Comparison of ENCODE assay signal across 8 mouse cellular contexts in genomic region chr2:170152856-170153255, GRCm38 (mm10). TPM values are rescaled to one million over a fixed set of nuclear protein-coding genes. Genes with fewer than 3 reads are reported as not detected.
DNase-seq lines count a peak whose midpoint lies in the region; ATAC-seq lines count a peak whose summit lies in the region.

No protein-coding gene starts in this region.

- H3K4me3 ChIP-seq in forebrain, embryonic 10.5 days = peak overlapping the region; percentile 48
- H3K4me3 ChIP-seq in forebrain, embryonic 13.5 days = no peak overlapping the region
- H3K4me3 ChIP-seq in neural tube, embryonic 12.5 days = no peak overlapping the region
- no peak overlapping the region for H3K4me3 ChIP-seq in neural tube, embryonic 15.5 days (replicated peaks)
- H3K4me3 ChIP-seq in intestine, embryonic 16.5 days (ENCODE audit: low read length) = peak overlapping the region; percentile 54
- H3K4me3 ChIP-seq in stomach, embryonic 15.5 days (replicated peaks) = peak overlapping the region; percentile 44; the same call in 1 of the 2 replicates

- no peak overlapping the region for H3K9ac ChIP-seq in forebrain, embryonic 13.5 days
- H3K9ac ChIP-seq in neural tube, embryonic 12.5 days = no peak overlapping the region
- H3K9ac ChIP-seq in neural tube, embryonic 15.5 days (replicated peaks) = no peak overlapping the region
- H3K9ac ChIP-seq in intestine, embryonic 16.5 days (ENCODE audit: low read depth, low read length) = peak overlapping the region; percentile 76; the same call in 1 of the 2 replicates
- no peak overlapping the region for H3K9ac ChIP-seq in stomach, embryonic 15.5 days

- no peak overlapping the region for H3K4me2 ChIP-seq in forebrain, embryonic 13.5 days
- peak overlapping the region; percentile 67 for H3K4me2 ChIP-seq in neural tube, embryonic 12.5 days (replicated peaks)
- no peak overlapping the region; the same call in 1 of the 2 replicates for H3K4me2 ChIP-seq in neural tube, embryonic 15.5 days
- peak overlapping the region; percentile 77 for H3K4me2 ChIP-seq in intestine, embryonic 16.5 days (ENCODE audit: low read depth, low read length)
- peak overlapping the region; percentile 66 for H3K4me2 ChIP-seq in stomach, embryonic 15.5 days

- intact Hi-C loops in left cerebral cortex, postnatal 36 days (cut with DNase I) = no loop called here

- no peak for ATAC-seq in forebrain, embryonic 13.5 days
- no peak for ATAC-seq in neural tube, embryonic 12.5 days (ENCODE audit: low FRiP score, low read depth)
- ATAC-seq in neural tube, embryonic 15.5 days (ENCODE audit: low FRiP score) = no peak
- peak; percentile 50 for ATAC-seq in intestine, embryonic 16.5 days
- peak; percentile 36 for ATAC-seq in stomach, embryonic 15.5 days (ENCODE audit: insufficient read depth, low FRiP score, low read depth)

- no peaks in the 10 kb centered on the region for H3K36me3 ChIP-seq in forebrain, embryonic 10.5 days (replicated peaks)
- no peaks in the 10 kb centered on the region for H3K36me3 ChIP-seq in forebrain, embryonic 13.5 days (ENCODE audit: poor library complexity, severe bottlenecking)
- H3K36me3 ChIP-seq in neural tube, embryonic 12.5 days = no peaks in the 10 kb centered on the region
- H3K36me3 ChIP-seq in neural tube, embryonic 15.5 days = no peaks in the 10 kb centered on the region
- H3K36me3 ChIP-seq in intestine, embryonic 16.5 days (ENCODE audit: control insufficient read depth, insufficient read depth, low read length) = no peaks in the 10 kb centered on the region
- no peaks in the 10 kb centered on the region for H3K36me3 ChIP-seq in stomach, embryonic 15.5 days

- peak overlapping the region; percentile 80; the same call in 1 of the 2 replicates for H3K27ac ChIP-seq in forebrain, embryonic 10.5 days
- H3K27ac ChIP-seq in forebrain, embryonic 13.5 days = no peak overlapping the region
- H3K27ac ChIP-seq in neural tube, embryonic 12.5 days = no peak overlapping the region
- no peak overlapping the region for H3K27ac ChIP-seq in neural tube, embryonic 15.5 days (replicated peaks)
- H3K27ac ChIP-seq in intestine, embryonic 16.5 days (ENCODE audit: low read length) = peak overlapping the region; percentile 70
- H3K27ac ChIP-seq in stomach, embryonic 15.5 days = peak overlapping the region; percentile 81

- peaks cover 35% of the 10 kb centered on the region for H3K4me1 ChIP-seq in forebrain, embryonic 10.5 days
- peaks cover 22% of the 10 kb centered on the region for H3K4me1 ChIP-seq in forebrain, embryonic 13.5 days
- H3K4me1 ChIP-seq in neural tube, embryonic 12.5 days = peaks cover 14% of the 10 kb centered on the region; the same call in 1 of the 2 replicates
- H3K4me1 ChIP-seq in neural tube, embryonic 15.5 days = peaks cover 21% of the 10 kb centered on the region
- H3K4me1 ChIP-seq in intestine, embryonic 16.5 days (ENCODE audit: control insufficient read depth, insufficient read depth, low read length) = peaks cover 22% of the 10 kb centered on the region
- H3K4me1 ChIP-seq in stomach, embryonic 15.5 days = peaks cover 26% of the 10 kb centered on the region

- no peak for DNase-seq in forebrain, embryonic 10.5 days (ENCODE audit: extremely low spot score, low spot score)
- DNase-seq in ovary, postnatal 10 days (ENCODE audit: low spot score) = no peak
- DNase-seq in left cerebral cortex, postnatal 36 days (ENCODE audit: low spot score in 2 of 2) = no peak

- H3K27me3 ChIP-seq in forebrain, embryonic 10.5 days (ENCODE audit: poor library complexity, severe bottlenecking) = peaks cover 32% of the 10 kb centered on the region
- H3K27me3 ChIP-seq in forebrain, embryonic 13.5 days = peaks cover 16% of the 10 kb centered on the region; the same call in 1 of the 2 replicates
- no peaks in the 10 kb centered on the region; the same call in 1 of the 2 replicates for H3K27me3 ChIP-seq in neural tube, embryonic 12.5 days (replicated peaks)
- H3K27me3 ChIP-seq in neural tube, embryonic 15.5 days (replicated peaks) = no peaks in the 10 kb centered on the region
- no peaks in the 10 kb centered on the region for H3K27me3 ChIP-seq in intestine, embryonic 16.5 days (replicated peaks; ENCODE audit: control insufficient read depth, insufficient read depth, low read length)
- no peaks in the 10 kb centered on the region for H3K27me3 ChIP-seq in stomach, embryonic 15.5 days (replicated peaks)

- WGBS in forebrain, embryonic 10.5 days = 22% methylated on average over 7 of the region's 7 CpGs
- 36% methylated on average over 7 of the region's 7 CpGs for WGBS in forebrain, embryonic 13.5 days
- WGBS in neural tube, embryonic 12.5 days = 34% methylated on average over 7 of the region's 7 CpGs
- WGBS in neural tube, embryonic 15.5 days = 42% methylated on average over 7 of the region's 7 CpGs
- 30% methylated on average over 7 of the region's 7 CpGs for WGBS in intestine, embryonic 16.5 days
- WGBS in stomach, embryonic 15.5 days = 31% methylated on average over 7 of the region's 7 CpGs

- no peaks in the 10 kb centered on the region for H3K9me3 ChIP-seq in forebrain, embryonic 10.5 days
- H3K9me3 ChIP-seq in forebrain, embryonic 13.5 days (replicated peaks) = no peaks in the 10 kb centered on the region
- H3K9me3 ChIP-seq in neural tube, embryonic 12.5 days = no peaks in the 10 kb centered on the region
- no peaks in the 10 kb centered on the region for H3K9me3 ChIP-seq in neural tube, embryonic 15.5 days (replicated peaks)
- no peaks in the 10 kb centered on the region for H3K9me3 ChIP-seq in intestine, embryonic 16.5 days (ENCODE audit: control insufficient read depth, low read length)
- H3K9me3 ChIP-seq in stomach, embryonic 15.5 days = no peaks in the 10 kb centered on the region

RNA-seq across cellular contexts. Expression of gene Zfp217, which starts 5.0 kb away (rescaled TPM):
- 3.4 and 4.1 TPM in 2 replicates for polyA plus RNA-seq in forebrain, embryonic 10.5 days (2016; fragmentation: Nextera tagmentation; extraction: Ambion mirVana)
- polyA plus RNA-seq in forebrain, embryonic 13.5 days (2015; fragmentation: Nextera tagmentation; extraction: Ambion mirVana) = 2.5 and 2.6 TPM in 2 replicates
- 2.3 and 2.5 TPM in 2 replicates for polyA plus RNA-seq in neural tube, embryonic 12.5 days (2016; fragmentation: Nextera tagmentation; extraction: Ambion mirVana)
- polyA plus RNA-seq in neural tube, embryonic 15.5 days (2015; fragmentation: Nextera tagmentation; extraction: Ambion mirVana) = 0.82 and 2.4 TPM in 2 replicates
- 2.4 and 2.9 TPM in 2 replicates for polyA plus RNA-seq in intestine, embryonic 16.5 days (2015; fragmentation: Nextera tagmentation; extraction: Ambion mirVana)
- polyA plus RNA-seq in stomach, embryonic 15.5 days (2015; fragmentation: Nextera tagmentation; extraction: Ambion mirVana) = 3.9 and 4.0 TPM in 2 replicates
- total RNA-seq in left cerebral cortex, postnatal 36 days (2021) = 1 to 10 TPM; 2.6 to 2.7 TPM

Comparison
In these comparisons a context has a peak if more than half of its experiments do, and no peak if none do; other contexts are left out.
1. H3K27ac ChIP-seq: peak in forebrain, embryonic 10.5 days (single experiment), intestine, embryonic 16.5 days (single experiment) and stomach, embryonic 15.5 days (single experiment); none in forebrain, embryonic 13.5 days (single experiment), neural tube, embryonic 12.5 days (single experiment) and neural tube, embryonic 15.5 days (single experiment).
2. H3K4me3 ChIP-seq: peak in forebrain, embryonic 10.5 days (single experiment), intestine, embryonic 16.5 days (single experiment) and stomach, embryonic 15.5 days (single experiment); none in forebrain, embryonic 13.5 days (single experiment), neural tube, embryonic 12.5 days (single experiment) and neural tube, embryonic 15.5 days (single experiment).
3. H3K4me2 ChIP-seq: peak in neural tube, embryonic 12.5 days (single experiment), intestine, embryonic 16.5 days (single experiment) and stomach, embryonic 15.5 days (single experiment); none in forebrain, embryonic 13.5 days (single experiment) and neural tube, embryonic 15.5 days (single experiment).
4. ATAC-seq: peak in intestine, embryonic 16.5 days (single experiment) and stomach, embryonic 15.5 days (single experiment); none in forebrain, embryonic 13.5 days (single experiment), neural tube, embryonic 12.5 days (single experiment) and neural tube, embryonic 15.5 days (single experiment).